Mouse (Mus musculus) spleen, adult 2 months (tissue): ENCODE results near the gene Fdxr. TPM values are rescaled to one million over a fixed set of nuclear protein-coding genes. Genes with fewer than 3 reads are reported as not detected.
A peak's percentile ranks its signal among the peaks of the same experiment; 100 is the strongest.

Experiments
- DNase-seq, 2 experiments: peaks; one replicate each; pipeline versions ENCODE4 v3.0.0 to v3.0.0-alpha.2; 2012 to 2021; ENCODE audit warnings: low spot score in 2 of 2, low read depth in 1 of 2
- H3K27ac ChIP-seq: fragments of 200-500 bp; 2 replicates; pipeline ENCODE4 v1.5.1; 2012; ENCODE audit warnings: low read length, inconsistent platforms; ENCODE audit not compliant: insufficient read depth
- H3K27me3 ChIP-seq: fragments of 200-500 bp; 2 replicates; pipeline ENCODE4 v1.6.1; 2012; ENCODE audit warnings: mild to moderate bottlenecking, moderate library complexity, low read length, inconsistent platforms; ENCODE audit not compliant: control insufficient read depth, insufficient read depth
- H3K36me3 ChIP-seq: fragments of 200-500 bp; 2 replicates; pipeline ENCODE4 v1.6.1; 2012; ENCODE audit warnings: mild to moderate bottlenecking, low read length, inconsistent platforms; ENCODE audit not compliant: control insufficient read depth, insufficient read depth
- H3K4me1 ChIP-seq: fragments of 200-500 bp; 2 replicates; pipeline ENCODE4 v1.6.1; 2011; ENCODE audit warnings: inconsistent platforms; ENCODE audit not compliant: control insufficient read depth, insufficient read depth, insufficient read length
- H3K4me3 ChIP-seq: fragments of 200-500 bp; 2 replicates; pipeline ENCODE4 v1.5.1; 2011; ENCODE audit warnings: mild to moderate bottlenecking, inconsistent platforms; ENCODE audit not compliant: insufficient read depth, insufficient read length; ENCODE audit errors: extremely low read depth
- CTCF ChIP-seq: fragments of 200-500 bp; IDR thresholded peaks from 2 replicates; pipeline ENCODE4 v1.5.1; 2011; ENCODE audit warnings: mild to moderate bottlenecking, inconsistent platforms; ENCODE audit not compliant: insufficient read depth, insufficient read length, insufficient replicate concordance; ENCODE audit errors: extremely low read depth
- POLR2A ChIP-seq: fragments of 200-500 bp; IDR thresholded peaks from 2 replicates; pipeline ENCODE4 v1.6.1; 2011; ENCODE audit warnings: low read depth, low read length, inconsistent platforms
- WGBS: fragments of 180-500 bp; shearing (Covaris S2); methylation state at CpG from one replicate; pipeline ENCODE4 v1.1.7; 2018; 5-methylcytosine and 5-hydroxymethylcytosine counted together
- polyA plus RNA-seq: library from polyadenylated mRNA; depleted of rRNA; stranded (reverse); fragments of >200 nt; gene quantifications from 2 replicates; pipeline ENCODE4 v1.2.3, GENCODE M21; 2012

Fdxr gene
- polyA plus RNA-seq, 1 experiment: 18.7 TPM

DNA sequence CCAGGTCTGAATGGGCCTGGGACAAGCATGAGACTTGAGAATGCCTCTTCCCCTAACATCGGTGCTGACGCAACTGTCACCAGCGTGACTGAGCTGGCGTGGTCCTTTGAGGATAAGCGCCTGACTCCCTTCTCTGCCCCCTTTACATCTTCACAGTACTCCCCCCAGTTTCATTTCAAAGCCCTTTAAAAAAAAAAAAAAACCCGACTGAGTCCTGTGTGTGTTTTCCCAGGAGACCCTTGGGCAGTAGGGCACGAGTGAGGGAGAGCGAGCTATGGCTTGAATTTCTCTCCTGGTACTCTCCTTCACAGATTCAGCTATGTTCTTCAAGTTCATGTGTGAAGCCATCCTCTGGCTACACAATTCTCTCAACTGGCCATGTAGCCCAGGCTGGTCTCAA is 21.3 kb upstream of the Fdxr start:
- TF ChIP-seq CTCF (no peak), POLR2A (no peak)
- no peak overlapping the region for H3K27ac ChIP-seq
- H3K27me3 ChIP-seq: no peaks in the 10 kb centered on the region
- H3K36me3 ChIP-seq: no peaks in the 10 kb centered on the region
- no peak overlapping the region for H3K4me3 ChIP-seq
- 57% methylated on average over 8 of the region's 8 CpGs for WGBS
- no peak for DNase-seq
- H3K4me1 ChIP-seq: no peaks in the 10 kb centered on the region

DNA sequence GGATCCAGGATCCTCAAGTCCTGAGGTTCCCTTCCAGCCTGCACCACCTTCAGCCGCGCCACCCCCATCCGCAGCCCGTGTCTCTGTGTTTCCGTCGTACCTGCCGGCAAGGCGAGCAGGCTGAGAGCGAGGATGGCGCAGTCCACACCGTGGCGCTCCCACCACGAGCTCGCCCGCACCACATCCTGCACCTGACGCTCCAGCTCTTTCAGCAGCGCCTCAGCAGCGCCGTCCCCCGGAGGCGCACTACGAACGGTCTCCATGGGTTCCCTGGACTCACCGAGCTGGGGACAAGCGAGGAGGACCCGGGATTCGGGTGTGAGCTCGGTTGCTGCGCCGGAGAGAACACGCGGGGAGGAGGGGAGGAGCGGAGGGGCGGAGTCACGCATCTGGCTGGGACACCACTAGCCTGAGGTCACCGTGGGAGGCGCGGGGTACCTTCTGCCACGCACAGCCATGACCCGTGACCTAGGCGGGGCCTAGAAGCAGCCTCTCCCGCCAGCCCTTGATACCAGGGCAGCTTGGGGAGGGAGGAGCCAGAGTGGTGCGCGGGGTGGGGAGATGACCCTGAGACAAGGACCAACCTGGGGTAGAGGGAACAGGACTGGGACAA is 20.5 kb upstream of the Fdxr start, which contains the start of gene Fads6:
Fads6 (minus strand) TSS at position 450 of the 613 bp plus-strand sequence.
- H3K27me3 ChIP-seq: no peaks in the 10 kb centered on the region
- peak within 1 kb of the TSS; percentile 37; the same call in 1 of the 2 replicates for H3K4me3 ChIP-seq
- DNase-seq: peak; percentile 22 to 27
- TF ChIP-seq POLR2A (no peak), CTCF (peak; percentile 16; the same call in 1 of the 2 replicates)
- H3K36me3 ChIP-seq: no peaks in the 10 kb centered on the region
- 2% methylated on average over 44 of the region's 44 CpGs for WGBS
- no peak within 1 kb of the TSS for H3K27ac ChIP-seq
- H3K4me1 ChIP-seq: no peaks in the 10 kb centered on the region

DNA sequence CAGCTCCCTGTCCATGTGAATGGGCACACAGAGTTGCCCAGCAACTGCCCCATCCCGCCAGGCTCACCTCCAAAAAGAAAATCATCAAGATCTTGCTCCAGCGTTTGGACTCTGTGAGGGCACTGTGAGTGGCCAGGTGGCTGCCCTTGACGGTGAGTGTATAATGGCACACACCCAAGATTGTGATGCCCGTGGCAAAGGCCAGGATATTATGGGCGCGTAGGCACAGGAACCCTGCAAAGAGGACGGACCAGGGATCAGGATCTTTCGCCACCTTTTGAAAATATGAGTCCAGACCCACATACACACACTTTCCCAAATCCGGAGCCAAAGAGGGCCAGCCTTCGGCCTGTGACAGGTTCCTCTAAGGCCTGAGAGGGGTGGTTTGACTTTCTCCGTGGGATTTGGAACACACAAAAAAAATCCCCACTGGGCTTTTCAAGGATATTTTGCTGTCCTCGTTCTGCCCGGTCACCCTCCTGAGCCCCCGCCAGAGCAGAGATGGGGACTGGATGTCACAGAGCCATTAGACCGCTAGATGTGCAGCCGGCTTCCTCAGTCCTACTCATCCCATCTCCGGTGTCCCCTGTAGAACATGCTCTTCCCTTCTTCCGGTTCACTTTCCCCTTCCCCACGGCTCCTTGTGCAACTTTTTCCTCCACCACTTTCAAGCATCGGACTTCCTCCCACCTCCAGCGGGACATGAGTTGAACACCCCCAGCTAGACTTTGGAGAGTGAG is 19.8 kb upstream of the Fdxr start:
- WGBS: 64% methylated on average over 21 of the region's 21 CpGs
- no peaks in the 10 kb centered on the region for H3K4me1 ChIP-seq
- no peaks in the 10 kb centered on the region for H3K36me3 ChIP-seq
- no peak for DNase-seq
- no peaks in the 10 kb centered on the region for H3K27me3 ChIP-seq
- no peak for TF ChIP-seq CTCF
- no peak for TF ChIP-seq POLR2A
- no peak overlapping the region for H3K27ac ChIP-seq
- peak overlapping the region; percentile 37; the same call in 1 of the 2 replicates for H3K4me3 ChIP-seq

DNA sequence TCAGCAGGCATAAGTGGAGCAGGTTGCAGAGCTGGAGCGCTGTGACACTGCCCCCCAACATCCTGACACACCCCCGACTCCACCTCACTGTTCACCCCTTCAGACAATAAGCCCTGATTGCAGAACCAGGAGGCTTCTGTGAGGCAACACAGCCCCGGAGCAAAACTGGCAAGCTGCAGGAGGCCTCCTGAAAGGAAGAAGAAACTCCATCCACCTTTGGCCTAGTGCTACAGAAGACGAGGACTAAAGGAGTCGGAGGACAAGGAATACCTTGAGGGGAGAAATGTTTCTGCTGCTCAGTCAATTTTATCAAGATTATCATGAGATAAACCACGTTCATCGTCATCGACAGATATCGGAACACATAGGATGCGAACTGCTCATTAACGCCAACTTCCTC is 19.1 kb upstream of the Fdxr start:
- TF ChIP-seq POLR2A (no peak), CTCF (no peak)
- DNase-seq: no peak
- Histone ChIP-seq H3K4me1 (no peaks in the 10 kb centered on the region), H3K4me3 (no peak overlapping the region), H3K36me3 (no peaks in the 10 kb centered on the region), H3K27me3 (no peaks in the 10 kb centered on the region), H3K27ac (no peak overlapping the region)
- 90% methylated on average over 11 of the region's 11 CpGs for WGBS

GRCm38 (mm10) chr11:115292631-115293375 is 16.0 kb upstream of the Fdxr start:
- no peak overlapping the region for H3K27ac ChIP-seq
- TF ChIP-seq CTCF: no peak
- TF ChIP-seq POLR2A: no peak
- DNase-seq: no peak
- no peaks in the 10 kb centered on the region for H3K4me1 ChIP-seq
- no peaks in the 10 kb centered on the region for H3K36me3 ChIP-seq
- H3K4me3 ChIP-seq: no peak overlapping the region
- 84% methylated on average over 14 of the region's 14 CpGs for WGBS
- no peaks in the 10 kb centered on the region for H3K27me3 ChIP-seq

- no peak for DNase-seq
- H3K27me3 ChIP-seq: no peaks in the 10 kb centered on the region
- WGBS: 89% methylated on average over 10 of the region's 10 CpGs
Measured at GRCm38 (mm10) chr11:115291503-115291902, 14.7 kb upstream of the Fdxr start.

DNA sequence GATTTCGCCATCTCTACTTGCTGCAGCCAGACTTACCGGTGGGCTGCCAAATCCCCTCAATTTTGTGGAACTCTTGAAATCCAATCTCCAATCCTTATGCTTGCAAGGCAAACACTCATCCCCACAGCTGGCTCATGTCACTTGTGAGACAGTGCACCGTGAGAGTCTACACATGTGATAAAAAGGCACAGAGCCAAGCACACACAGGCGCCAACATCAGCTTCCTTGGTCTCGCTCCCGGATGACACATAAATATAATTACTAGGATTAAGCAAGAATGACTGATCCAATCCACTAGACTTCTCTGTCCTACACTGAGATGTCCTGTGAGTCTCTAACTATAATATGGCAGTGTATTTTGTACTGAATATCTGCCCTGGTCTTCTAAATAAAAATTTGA is 14.1 kb upstream of the Fdxr start:
- H3K4me3 ChIP-seq: no peak overlapping the region
- 89% methylated on average over 6 of the region's 6 CpGs for WGBS
- no peak for TF ChIP-seq CTCF
- no peak for TF ChIP-seq POLR2A
- H3K27me3 ChIP-seq: no peaks in the 10 kb centered on the region
- H3K27ac ChIP-seq: no peak overlapping the region
- DNase-seq: no peak
- H3K36me3 ChIP-seq: no peaks in the 10 kb centered on the region
- H3K4me1 ChIP-seq: no peaks in the 10 kb centered on the region

More at GRCm38 (mm10) chr11:115291503-115291902, 14.7 kb upstream of the Fdxr start:
- Histone ChIP-seq H3K4me1 (no peaks in the 10 kb centered on the region), H3K4me3 (no peak overlapping the region), H3K36me3 (no peaks in the 10 kb centered on the region), H3K27ac (no peak overlapping the region)
- TF ChIP-seq POLR2A (no peak), CTCF (no peak)
